Mouse (Mus musculus) small intestine, adult 2 months (tissue): ENCODE measurements around the gene Ncam1.

Experiments
- CTCF ChIP-seq: fragments of 200-500 bp; IDR thresholded peaks from 2 replicates; pipeline ENCODE4 v1.5.1; 2012; ENCODE audit warnings: low read depth, mild to moderate bottlenecking, control low read depth, inconsistent platforms, low read length, moderate library complexity, mixed read lengths; ENCODE audit not compliant: insufficient replicate concordance, insufficient read length; ENCODE audit errors: extremely low read depth
- POLR2A ChIP-seq: fragments of 200-500 bp; IDR thresholded peaks from 2 replicates; pipeline ENCODE4 v1.6.1; 2012; ENCODE audit warnings: low read depth, mild to moderate bottlenecking, control low read depth, inconsistent platforms, low read length, moderate library complexity

- no peak for TF ChIP-seq CTCF
- TF ChIP-seq POLR2A: no peak
Observed at GRCm38 (mm10) chr9:49707646-49708045, 91.1 kb downstream of the Ncam1 start.
